In the genomic region with DNA sequence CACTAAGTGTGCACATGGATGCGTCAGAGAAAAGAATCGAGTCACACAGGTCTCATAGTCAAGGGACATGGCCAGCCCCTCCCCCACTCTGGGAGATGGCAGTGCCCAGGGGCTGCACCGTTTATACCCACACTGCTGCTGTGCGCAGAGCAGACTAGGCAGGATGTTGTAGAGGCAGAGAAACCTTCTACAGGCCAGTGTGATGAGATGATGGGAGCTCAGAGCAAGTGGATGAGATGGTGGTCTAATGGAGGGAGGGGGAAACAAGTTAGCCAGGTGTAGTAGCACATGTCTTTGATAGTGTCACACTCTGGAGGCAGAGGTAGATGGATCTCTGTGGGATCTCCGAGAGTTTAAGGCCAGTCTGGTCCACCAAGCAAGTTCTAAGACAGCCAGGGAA, we compare ENCODE assay signal across 16 mouse cellular contexts.
"Had no signal": no experiment of that assay in that cellular context is flagged by ENCODE, and none has a peak within 500 bp of the region (broad histone marks: within the 10 kb centered on the region; RNA-seq: fewer than 3 reads in every experiment).

No protein-coding gene starts in this region.

- H3K4me2 ChIP-seq: neural tube, embryonic 13.5 days; neural tube, embryonic 15.5 days; stomach, embryonic 15.5 days had no signal

- H3K27me3 ChIP-seq: neural tube, embryonic 13.5 days; neural tube, embryonic 15.5 days; stomach, embryonic 15.5 days had no signal

- DNase-seq: retina, postnatal 1 day; right cerebral cortex, adult 18-20 months; right cerebral cortex, postnatal 14 days; right cerebral cortex, postnatal 25 days; right cerebral cortex, postnatal 4 days; spleen, adult 18-20 months; thymus, adult 18-20 months; thymus, adult 2 months; thymus, postnatal 14 days; thymus, postnatal 25 days; thymus, postnatal 36 days; thymus, postnatal 4 days had no signal

- H3K4me1 ChIP-seq: neural tube, embryonic 13.5 days; neural tube, embryonic 15.5 days; stomach, embryonic 15.5 days had no signal

- H3K4me3 ChIP-seq: neural tube, embryonic 13.5 days; neural tube, embryonic 15.5 days; stomach, embryonic 15.5 days had no signal

- H3K9me3 ChIP-seq: neural tube, embryonic 13.5 days; neural tube, embryonic 15.5 days; stomach, embryonic 15.5 days had no signal

- H3K27ac ChIP-seq: neural tube, embryonic 13.5 days; neural tube, embryonic 15.5 days; stomach, embryonic 15.5 days; stomach, postnatal 0 days had no signal

- H3K36me3 ChIP-seq: neural tube, embryonic 13.5 days; neural tube, embryonic 15.5 days; stomach, embryonic 15.5 days had no signal

- H3K9ac ChIP-seq: neural tube, embryonic 13.5 days; neural tube, embryonic 15.5 days; stomach, embryonic 15.5 days had no signal
